Mouse (Mus musculus): ENCODE data around the gene Kif2a.

DNA sequence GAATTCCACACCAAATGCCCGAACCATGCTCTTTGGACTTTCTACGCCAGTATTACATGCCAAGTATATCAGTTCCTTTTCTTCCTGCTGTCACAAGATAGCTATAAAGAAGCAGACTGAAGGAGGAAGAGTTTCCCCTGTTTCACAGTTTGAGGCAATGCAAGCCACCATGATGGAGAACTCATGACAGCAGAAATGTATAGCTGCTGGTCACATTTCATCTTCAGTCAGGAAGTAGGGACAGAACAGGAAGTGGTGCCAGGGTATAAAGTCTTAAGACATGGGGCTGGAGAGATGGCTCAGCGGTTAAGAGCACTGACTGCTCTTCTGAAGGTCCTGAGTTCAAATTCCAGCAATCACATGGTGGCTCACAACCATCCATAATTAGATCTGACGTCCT, 5.3 kb upstream of the Kif2a start:
- TF ChIP-seq HCFC1 (IDR thresholded peaks at IDR 0.05; ENCODE audit: borderline replicate concordance, insufficient read depth, low read length) (no peak), ZNF384 (IDR thresholded peaks at IDR 0.05; ENCODE audit: low read depth, low read length) (no peak)
